Mouse (Mus musculus): ENCODE data around the gene Tenm3. TPM values are rescaled to one million over a fixed set of nuclear protein-coding genes. Genes with fewer than 3 reads are reported as not detected.
A peak's percentile ranks its signal among the peaks of the same experiment; 100 is the strongest.

Tenm3 gene
- total RNA-seq, 2 experiments from 2014 or later, result 62.2 to 70.6 TPM

GRCm38 (mm10) chr8:48690665-48691395 lies 152.9 kb downstream of the Tenm3 start:
- DNase-seq (ENCODE audit: low spot score in 2 of 2), result peak in 1 of 2 experiments; percentile 4
- intact Hi-C loops (cut with DNase I), result no loop called here

- intact Hi-C loops (cut with DNase I), result no loop called here
- DNase-seq (ENCODE audit: low spot score in 2 of 2), result no peak
Observed at GRCm38 (mm10) chr8:48688706-48689105, 155.0 kb downstream of the Tenm3 start.

GRCm38 (mm10) chr8:48688188-48688587 lies 155.6 kb downstream of the Tenm3 start:
- DNase-seq (ENCODE audit: low spot score in 2 of 2), result no peak
- intact Hi-C loops (cut with DNase I), result no loop called here

- intact Hi-C loops (cut with DNase I), result no loop called here
- DNase-seq (ENCODE audit: low spot score in 2 of 2), result no peak
Observed at GRCm38 (mm10) chr8:48673476-48673875, 170.3 kb downstream of the Tenm3 start.

GRCm38 (mm10) chr8:48672471-48672870 lies 171.3 kb downstream of the Tenm3 start:
- intact Hi-C loops (cut with DNase I), result no loop called here
- DNase-seq (ENCODE audit: low spot score in 2 of 2), result peak; percentile 30 to 62

GRCm38 (mm10) chr8:48671318-48671717 lies 172.4 kb downstream of the Tenm3 start:
- no peak for DNase-seq (ENCODE audit: low spot score in 2 of 2)

GRCm38 (mm10) chr8:48670895-48671294 lies 172.9 kb downstream of the Tenm3 start:
- intact Hi-C loops (cut with DNase I), result no loop called here
- DNase-seq (ENCODE audit: low spot score in 2 of 2), result no peak

More at GRCm38 (mm10) chr8:48671318-48671717, 172.4 kb downstream of the Tenm3 start:
- intact Hi-C loops (cut with DNase I), result no loop called here

GRCm38 (mm10) chr8:48670387-48670786 lies 173.4 kb downstream of the Tenm3 start:
- no peak for DNase-seq (ENCODE audit: low spot score in 2 of 2)
- intact Hi-C loops (cut with DNase I), result no loop called here

GRCm38 (mm10) chr8:48665193-48665592 lies 178.6 kb downstream of the Tenm3 start:
- no peak for DNase-seq (ENCODE audit: low spot score in 2 of 2)
- intact Hi-C loops (cut with DNase I), result no loop called here

GRCm38 (mm10) chr8:48659226-48659625 lies 184.5 kb downstream of the Tenm3 start:
- no peak for DNase-seq (ENCODE audit: low spot score in 2 of 2)
- intact Hi-C loops (cut with DNase I), result no loop called here

GRCm38 (mm10) chr8:48655381-48656043 lies 188.2 kb downstream of the Tenm3 start:
- intact Hi-C loops (cut with DNase I), result no loop called here
- no peak for DNase-seq (ENCODE audit: low spot score in 2 of 2)

- DNase-seq (ENCODE audit: low spot score in 2 of 2), result no peak
- intact Hi-C loops (cut with DNase I), result no loop called here
Observed at GRCm38 (mm10) chr8:48649845-48650244, 193.9 kb downstream of the Tenm3 start.

- DNase-seq (ENCODE audit: low spot score in 2 of 2), result no peak
- intact Hi-C loops (cut with DNase I), result no loop called here
Observed at GRCm38 (mm10) chr8:48649415-48649814, 194.3 kb downstream of the Tenm3 start.

- DNase-seq (ENCODE audit: low spot score in 2 of 2), result peak in 1 of 2 experiments; percentile 9
- intact Hi-C loops (cut with DNase I), result no loop called here
Observed at GRCm38 (mm10) chr8:48646110-48646509, 197.6 kb downstream of the Tenm3 start.

GRCm38 (mm10) chr8:48638129-48638528 lies 205.6 kb downstream of the Tenm3 start:
- no peak for DNase-seq (ENCODE audit: low spot score in 2 of 2)
- intact Hi-C loops (cut with DNase I), result no loop called here

GRCm38 (mm10) chr8:48636979-48637378 lies 206.8 kb downstream of the Tenm3 start:
- no peak for DNase-seq (ENCODE audit: low spot score in 2 of 2)
- intact Hi-C loops (cut with DNase I), result no loop called here

- no peak for DNase-seq (ENCODE audit: low spot score in 2 of 2)
- intact Hi-C loops (cut with DNase I), result no loop called here
Observed at GRCm38 (mm10) chr8:48635815-48636214, 207.9 kb downstream of the Tenm3 start.

GRCm38 (mm10) chr8:48633426-48633825 lies 210.3 kb downstream of the Tenm3 start:
- intact Hi-C loops (cut with DNase I), result no loop called here
- no peak for DNase-seq (ENCODE audit: low spot score in 2 of 2)

GRCm38 (mm10) chr8:48622517-48623153 lies 221.1 kb downstream of the Tenm3 start:
- DNase-seq (ENCODE audit: low spot score in 2 of 2), result no peak
- intact Hi-C loops (cut with DNase I), result no loop called here

GRCm38 (mm10) chr8:48615088-48615487 lies 228.7 kb downstream of the Tenm3 start:
- DNase-seq (ENCODE audit: low spot score in 2 of 2), result peak in 1 of 2 experiments; percentile 9
- intact Hi-C loops (cut with DNase I), result no loop called here

Data from left cerebral cortex, postnatal 25 days (tissue).